Mouse (Mus musculus): ENCODE data around the gene Grk1. TPM values are rescaled to one million over a fixed set of nuclear protein-coding genes. Genes with fewer than 3 reads are reported as not detected.

Gene Grk1
- polyA plus RNA-seq, 1 experiment from 2014 or later, result not detected

DNA sequence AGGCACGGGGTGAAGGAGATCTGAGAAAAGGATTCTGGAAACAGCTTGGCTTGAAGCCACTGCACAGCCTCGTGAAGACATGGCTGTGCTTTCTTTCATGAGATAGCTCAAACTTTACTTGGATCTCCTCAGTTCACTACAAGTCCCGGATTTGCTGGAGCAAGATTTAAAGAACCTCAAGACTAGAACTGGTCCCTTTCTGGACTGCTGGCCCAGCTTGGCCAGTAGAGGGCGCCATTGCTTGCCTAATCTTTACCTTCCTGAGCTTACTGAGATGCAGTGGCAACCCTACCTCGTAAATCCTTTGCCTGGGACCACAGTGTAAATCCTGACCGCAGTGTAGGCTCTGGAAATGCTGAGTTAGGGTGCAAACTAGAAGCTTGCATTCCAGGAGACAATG is 6.7 kb downstream of the Grk1 start:
- 28% methylated on average over 6 of the region's 6 CpGs for WGBS
- Histone ChIP-seq H3K36me3 (ENCODE audit: control insufficient read depth, insufficient read depth, low read length) (no peaks in the 10 kb centered on the region), H3K4me1 (ENCODE audit: control insufficient read depth in 2 of 2, insufficient read depth in 2 of 2, low read length in 2 of 2) (no peaks in the 10 kb centered on the region), H3K27ac (replicated peaks in 1 of 2; ENCODE audit: control insufficient read depth in 1 of 2, insufficient read depth in 1 of 2, low read depth in 2 of 2, low read length in 2 of 2) (no peak overlapping the region), H3K9ac (ENCODE audit: low read length) (no peak overlapping the region), H3K4me3 (ENCODE audit: control insufficient read depth in 1 of 2, insufficient read depth in 1 of 2, low read depth in 1 of 2, low read length in 2 of 2) (no peak overlapping the region), H3K9me3 (ENCODE audit: control insufficient read depth, low read length) (no peaks in the 10 kb centered on the region), H3K4me2 (ENCODE audit: low read length) (no peak overlapping the region), H3K27me3 (ENCODE audit: control insufficient read depth, insufficient read depth, low read length) (no peaks in the 10 kb centered on the region; the same call in 1 of the 2 replicates)
- ATAC-seq (ENCODE audit: insufficient number of reproducible peaks, insufficient read depth, low FRiP score, low read depth), result no peak

- H3K27ac ChIP-seq (replicated peaks in 1 of 2; ENCODE audit: control insufficient read depth in 1 of 2, insufficient read depth in 1 of 2, low read depth in 2 of 2, low read length in 2 of 2), result no peak overlapping the region
- H3K4me2 ChIP-seq (ENCODE audit: low read length), result no peak overlapping the region
- H3K9ac ChIP-seq (ENCODE audit: low read length), result no peak overlapping the region
- no peak for ATAC-seq (ENCODE audit: insufficient number of reproducible peaks, insufficient read depth, low FRiP score, low read depth)
- WGBS, result 55% methylated on average over 13 of the region's 13 CpGs
- no peaks in the 10 kb centered on the region for H3K4me1 ChIP-seq (ENCODE audit: control insufficient read depth in 2 of 2, insufficient read depth in 2 of 2, low read length in 2 of 2)
- no peak overlapping the region for H3K4me3 ChIP-seq (ENCODE audit: control insufficient read depth in 1 of 2, insufficient read depth in 1 of 2, low read depth in 1 of 2, low read length in 2 of 2)
- H3K27me3 ChIP-seq (ENCODE audit: control insufficient read depth, insufficient read depth, low read length), result no peaks in the 10 kb centered on the region; the same call in 1 of the 2 replicates
- no peaks in the 10 kb centered on the region for H3K9me3 ChIP-seq (ENCODE audit: control insufficient read depth, low read length)
- H3K36me3 ChIP-seq (ENCODE audit: control insufficient read depth, insufficient read depth, low read length), result no peaks in the 10 kb centered on the region
Observed at GRCm38 (mm10) chr8:13412891-13413558, 8.1 kb downstream of the Grk1 start.

DNA sequence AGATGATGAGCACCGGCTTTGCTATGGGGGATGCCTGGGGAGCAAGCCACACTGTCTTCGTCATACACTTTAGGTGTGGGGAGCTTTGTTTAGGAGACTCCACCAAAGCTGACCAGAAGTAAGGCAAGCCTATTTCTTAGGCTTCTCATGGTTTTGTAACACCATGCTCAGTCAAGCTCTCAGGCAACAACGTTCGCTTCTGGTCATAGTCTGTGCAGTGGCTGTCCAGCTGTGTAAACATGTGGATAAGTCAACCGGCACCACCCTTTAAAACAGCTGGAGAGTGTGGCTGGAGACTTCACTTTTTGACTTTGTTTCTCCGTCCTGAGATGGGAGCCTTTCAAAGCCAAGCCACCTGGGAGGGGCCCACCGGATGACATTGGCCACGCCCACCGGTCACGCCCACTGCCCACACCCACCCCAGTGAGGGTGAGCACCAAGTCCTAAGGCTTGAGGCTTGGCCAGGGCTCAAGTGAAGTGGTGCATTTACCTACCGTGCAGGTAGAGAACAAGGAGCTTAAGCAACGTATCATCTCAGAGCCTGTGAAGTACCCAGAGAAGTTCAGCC is 9.0 kb downstream of the Grk1 start:
- no peak overlapping the region for H3K9ac ChIP-seq (ENCODE audit: low read length)
- H3K9me3 ChIP-seq (ENCODE audit: control insufficient read depth, low read length), result no peaks in the 10 kb centered on the region
- no peak overlapping the region for H3K4me2 ChIP-seq (ENCODE audit: low read length)
- H3K27ac ChIP-seq (replicated peaks in 1 of 2; ENCODE audit: control insufficient read depth in 1 of 2, insufficient read depth in 1 of 2, low read depth in 2 of 2, low read length in 2 of 2), result no peak overlapping the region
- no peaks in the 10 kb centered on the region for H3K4me1 ChIP-seq (ENCODE audit: control insufficient read depth in 2 of 2, insufficient read depth in 2 of 2, low read length in 2 of 2)
- no peaks in the 10 kb centered on the region for H3K36me3 ChIP-seq (ENCODE audit: control insufficient read depth, insufficient read depth, low read length)
- no peak for ATAC-seq (ENCODE audit: insufficient number of reproducible peaks, insufficient read depth, low FRiP score, low read depth)
- WGBS, result 54% methylated on average over 12 of the region's 12 CpGs
- H3K27me3 ChIP-seq (ENCODE audit: control insufficient read depth, insufficient read depth, low read length), result no peaks in the 10 kb centered on the region; the same call in 1 of the 2 replicates
- no peak overlapping the region for H3K4me3 ChIP-seq (ENCODE audit: control insufficient read depth in 1 of 2, insufficient read depth in 1 of 2, low read depth in 1 of 2, low read length in 2 of 2)

DNA sequence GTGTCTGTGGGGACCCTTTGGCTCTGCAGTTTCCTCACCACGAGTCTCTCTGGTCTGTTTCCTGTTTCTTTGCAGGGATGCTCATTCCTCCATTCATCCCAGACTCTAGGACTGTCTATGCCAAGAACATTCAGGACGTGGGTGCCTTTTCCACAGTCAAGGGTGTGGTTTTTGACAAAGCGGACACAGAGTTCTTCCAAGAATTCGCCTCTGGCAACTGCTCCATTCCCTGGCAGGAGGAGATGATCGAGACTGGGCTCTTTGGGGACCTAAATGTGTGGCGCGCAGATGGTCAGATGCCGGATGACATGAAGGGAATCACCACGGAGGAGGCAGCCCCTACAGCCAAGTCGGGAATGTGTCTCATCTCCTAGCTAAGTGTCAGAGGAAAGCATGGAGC is 11.0 kb downstream of the Grk1 start:
- no peak overlapping the region for H3K4me3 ChIP-seq (ENCODE audit: control insufficient read depth in 1 of 2, insufficient read depth in 1 of 2, low read depth in 1 of 2, low read length in 2 of 2)
- H3K9me3 ChIP-seq (ENCODE audit: control insufficient read depth, low read length), result no peaks in the 10 kb centered on the region
- H3K27ac ChIP-seq (replicated peaks in 1 of 2; ENCODE audit: control insufficient read depth in 1 of 2, insufficient read depth in 1 of 2, low read depth in 2 of 2, low read length in 2 of 2), result no peak overlapping the region
- WGBS, result 68% methylated on average over 10 of the region's 10 CpGs
- H3K4me2 ChIP-seq (ENCODE audit: low read length), result no peak overlapping the region
- no peaks in the 10 kb centered on the region for H3K4me1 ChIP-seq (ENCODE audit: control insufficient read depth in 2 of 2, insufficient read depth in 2 of 2, low read length in 2 of 2)
- H3K27me3 ChIP-seq (ENCODE audit: control insufficient read depth, insufficient read depth, low read length), result no peaks in the 10 kb centered on the region; the same call in 1 of the 2 replicates
- no peaks in the 10 kb centered on the region for H3K36me3 ChIP-seq (ENCODE audit: control insufficient read depth, insufficient read depth, low read length)
- no peak for ATAC-seq (ENCODE audit: insufficient number of reproducible peaks, insufficient read depth, low FRiP score, low read depth)
- no peak overlapping the region for H3K9ac ChIP-seq (ENCODE audit: low read length)

GRCm38 (mm10) chr8:13419111-13419639 is 14.3 kb downstream of the Grk1 start:
- no peaks in the 10 kb centered on the region for H3K36me3 ChIP-seq (ENCODE audit: control insufficient read depth, insufficient read depth, low read length)
- H3K27me3 ChIP-seq (ENCODE audit: control insufficient read depth, insufficient read depth, low read length), result no peaks in the 10 kb centered on the region; the same call in 1 of the 2 replicates
- no peak overlapping the region for H3K27ac ChIP-seq (replicated peaks in 1 of 2; ENCODE audit: control insufficient read depth in 1 of 2, insufficient read depth in 1 of 2, low read depth in 2 of 2, low read length in 2 of 2)
- no peak overlapping the region for H3K4me2 ChIP-seq (ENCODE audit: low read length)
- H3K9ac ChIP-seq (ENCODE audit: low read length), result no peak overlapping the region
- H3K4me3 ChIP-seq (ENCODE audit: control insufficient read depth in 1 of 2, insufficient read depth in 1 of 2, low read depth in 1 of 2, low read length in 2 of 2), result no peak overlapping the region
- H3K4me1 ChIP-seq (ENCODE audit: control insufficient read depth in 2 of 2, insufficient read depth in 2 of 2, low read length in 2 of 2), result no peaks in the 10 kb centered on the region
- no peaks in the 10 kb centered on the region for H3K9me3 ChIP-seq (ENCODE audit: control insufficient read depth, low read length)
- ATAC-seq (ENCODE audit: insufficient number of reproducible peaks, insufficient read depth, low FRiP score, low read depth), result no peak
- 67% methylated on average over 2 of the region's 2 CpGs for WGBS

- no peak for ATAC-seq (ENCODE audit: insufficient number of reproducible peaks, insufficient read depth, low FRiP score, low read depth)
- H3K27me3 ChIP-seq (ENCODE audit: control insufficient read depth, insufficient read depth, low read length), result no peaks in the 10 kb centered on the region
- H3K4me3 ChIP-seq (ENCODE audit: control insufficient read depth in 1 of 2, insufficient read depth in 1 of 2, low read depth in 1 of 2, low read length in 2 of 2), result no peak overlapping the region
- no peak overlapping the region for H3K27ac ChIP-seq (replicated peaks in 1 of 2; ENCODE audit: control insufficient read depth in 1 of 2, insufficient read depth in 1 of 2, low read depth in 2 of 2, low read length in 2 of 2)
- H3K9me3 ChIP-seq (ENCODE audit: control insufficient read depth, low read length), result no peaks in the 10 kb centered on the region
- H3K4me2 ChIP-seq (ENCODE audit: low read length), result no peak overlapping the region
- H3K4me1 ChIP-seq (ENCODE audit: control insufficient read depth in 2 of 2, insufficient read depth in 2 of 2, low read length in 2 of 2), result no peaks in the 10 kb centered on the region
- H3K36me3 ChIP-seq (ENCODE audit: control insufficient read depth, insufficient read depth, low read length), result no peaks in the 10 kb centered on the region
- H3K9ac ChIP-seq (ENCODE audit: low read length), result no peak overlapping the region
- WGBS, result 90% methylated on average over 6 of the region's 6 CpGs
Observed at GRCm38 (mm10) chr8:13420970-13421369, 16.1 kb downstream of the Grk1 start.

DNA sequence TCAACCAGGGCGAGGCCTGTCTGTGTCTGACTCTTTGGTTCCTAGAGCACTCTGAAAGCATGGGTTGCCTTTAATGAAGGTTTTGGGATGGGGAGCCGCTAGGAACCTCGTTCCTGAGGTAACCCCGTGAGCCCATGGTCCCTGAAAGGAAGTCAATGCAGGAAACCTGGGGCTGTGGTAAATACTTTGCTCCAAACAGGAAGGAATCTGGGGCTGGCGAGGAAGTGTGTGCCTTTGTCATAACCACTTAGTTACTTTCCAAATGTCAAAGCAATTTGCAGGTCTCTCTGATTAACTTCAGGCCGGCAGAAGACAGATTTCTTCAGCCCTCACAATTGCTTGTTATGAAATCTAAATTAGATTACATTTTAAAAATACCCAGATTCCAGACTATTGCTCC is 22.5 kb downstream of the Grk1 start:
- Histone ChIP-seq H3K9ac (ENCODE audit: low read length) (no peak overlapping the region), H3K27me3 (ENCODE audit: control insufficient read depth, insufficient read depth, low read length) (peaks cover 3% of the 10 kb centered on the region; the same call in 1 of the 2 replicates), H3K9me3 (ENCODE audit: control insufficient read depth, low read length) (no peaks in the 10 kb centered on the region), H3K36me3 (ENCODE audit: control insufficient read depth, insufficient read depth, low read length) (no peaks in the 10 kb centered on the region), H3K27ac (replicated peaks in 1 of 2; ENCODE audit: control insufficient read depth in 1 of 2, insufficient read depth in 1 of 2, low read depth in 2 of 2, low read length in 2 of 2) (no peak overlapping the region), H3K4me1 (ENCODE audit: control insufficient read depth in 2 of 2, insufficient read depth in 2 of 2, low read length in 2 of 2) (no peaks in the 10 kb centered on the region), H3K4me3 (ENCODE audit: control insufficient read depth in 1 of 2, insufficient read depth in 1 of 2, low read depth in 1 of 2, low read length in 2 of 2) (no peak overlapping the region), H3K4me2 (ENCODE audit: low read length) (no peak overlapping the region)
- WGBS, result 63% methylated on average over 6 of the region's 6 CpGs
- no peak for ATAC-seq (ENCODE audit: insufficient number of reproducible peaks, insufficient read depth, low FRiP score, low read depth)

Measured in heart, embryonic 14.5 days (tissue).